Mouse (Mus musculus): ENCODE data around the gene Kidins220. TPM values are rescaled to one million over a fixed set of nuclear protein-coding genes. Genes with fewer than 3 reads are reported as not detected.

Gene Kidins220
- total RNA-seq, 2 experiments from 2014 or later: 347 to 351 TPM

DNA sequence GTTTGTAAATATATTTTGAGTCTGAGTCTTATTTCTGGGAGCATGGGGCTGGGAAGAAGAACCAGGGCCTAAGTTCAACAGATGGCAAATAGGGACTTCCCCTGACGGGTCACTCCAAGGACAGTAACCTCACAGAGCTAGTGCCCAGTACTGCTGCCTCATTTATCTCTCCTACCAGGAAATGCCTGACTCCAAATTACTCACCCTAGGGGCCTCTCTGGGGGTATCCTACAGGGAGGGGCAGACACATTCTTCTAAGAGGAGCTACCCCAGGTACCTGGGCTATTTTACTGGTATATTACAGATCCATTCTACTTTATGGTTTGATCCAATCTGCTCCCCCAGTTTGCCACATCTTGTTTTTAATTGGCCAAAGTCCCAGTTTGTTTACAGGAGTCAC, 114.7 kb downstream of the Kidins220 start:
- no peak for DNase-seq (ENCODE audit: low spot score in 2 of 2)

DNA sequence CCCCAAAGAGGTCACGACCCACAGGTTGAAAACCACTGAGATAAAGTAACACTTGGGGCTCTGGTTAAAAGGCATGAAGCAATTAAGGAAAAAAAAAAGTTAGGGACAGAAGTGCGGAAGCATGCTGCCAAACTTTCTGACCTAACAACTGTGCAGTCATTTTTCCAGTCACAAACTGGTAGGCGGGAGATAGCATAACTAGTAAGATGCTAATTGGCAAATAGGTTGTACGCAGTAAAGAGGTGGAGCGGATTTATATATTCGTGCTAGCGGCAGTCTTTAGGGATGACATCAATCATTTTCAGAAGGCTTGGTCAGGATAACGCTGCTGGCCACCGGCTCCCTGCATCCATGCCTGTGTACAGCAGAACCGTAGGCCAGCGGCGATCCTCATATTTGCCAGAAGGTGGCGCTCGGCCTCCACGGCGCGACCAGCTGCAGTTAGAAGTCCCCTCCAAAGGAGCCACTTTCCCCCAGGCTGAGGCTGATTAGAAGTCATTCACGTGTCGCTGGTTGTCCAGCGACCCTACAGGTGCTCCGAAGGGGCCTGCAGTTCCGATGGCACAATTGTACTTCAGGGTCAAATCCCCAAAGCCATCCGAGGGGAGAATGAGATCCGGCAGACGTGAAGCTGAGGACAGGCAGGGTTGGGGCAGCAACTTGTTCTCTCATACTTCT, 117.4 kb downstream of the Kidins220 start:
- peak; percentile 76 to 94 for DNase-seq (ENCODE audit: low spot score in 2 of 2)

DNA sequence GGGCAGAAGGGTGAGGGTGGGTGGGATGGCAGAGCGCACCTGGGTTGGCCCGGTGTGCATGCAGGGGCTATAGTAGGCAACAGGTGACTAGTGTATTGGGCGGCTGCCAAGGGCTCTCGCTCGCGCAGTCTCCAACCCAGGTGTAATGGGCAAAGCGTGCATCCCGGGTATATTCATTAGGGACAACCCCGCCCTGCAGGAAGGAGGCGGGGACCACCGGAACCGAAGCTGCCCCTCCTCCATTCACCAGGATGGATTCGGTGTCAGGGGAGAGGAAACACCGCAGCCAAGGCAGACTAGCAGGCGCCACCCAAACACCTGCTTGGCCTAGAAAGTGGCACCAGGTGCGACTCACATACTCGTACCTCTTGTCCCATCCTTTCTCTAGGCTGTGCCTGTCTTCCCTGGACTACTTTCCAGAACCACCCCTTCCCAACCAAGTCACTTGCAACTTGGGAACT, 118.1 kb downstream of the Kidins220 start:
- DNase-seq (ENCODE audit: low spot score in 2 of 2): peak in 1 of 2 experiments; percentile 23

GRCm38 (mm10) chr12:25093241-25093774, 118.6 kb downstream of the Kidins220 start:
- DNase-seq (ENCODE audit: low spot score in 2 of 2): no peak

DNA sequence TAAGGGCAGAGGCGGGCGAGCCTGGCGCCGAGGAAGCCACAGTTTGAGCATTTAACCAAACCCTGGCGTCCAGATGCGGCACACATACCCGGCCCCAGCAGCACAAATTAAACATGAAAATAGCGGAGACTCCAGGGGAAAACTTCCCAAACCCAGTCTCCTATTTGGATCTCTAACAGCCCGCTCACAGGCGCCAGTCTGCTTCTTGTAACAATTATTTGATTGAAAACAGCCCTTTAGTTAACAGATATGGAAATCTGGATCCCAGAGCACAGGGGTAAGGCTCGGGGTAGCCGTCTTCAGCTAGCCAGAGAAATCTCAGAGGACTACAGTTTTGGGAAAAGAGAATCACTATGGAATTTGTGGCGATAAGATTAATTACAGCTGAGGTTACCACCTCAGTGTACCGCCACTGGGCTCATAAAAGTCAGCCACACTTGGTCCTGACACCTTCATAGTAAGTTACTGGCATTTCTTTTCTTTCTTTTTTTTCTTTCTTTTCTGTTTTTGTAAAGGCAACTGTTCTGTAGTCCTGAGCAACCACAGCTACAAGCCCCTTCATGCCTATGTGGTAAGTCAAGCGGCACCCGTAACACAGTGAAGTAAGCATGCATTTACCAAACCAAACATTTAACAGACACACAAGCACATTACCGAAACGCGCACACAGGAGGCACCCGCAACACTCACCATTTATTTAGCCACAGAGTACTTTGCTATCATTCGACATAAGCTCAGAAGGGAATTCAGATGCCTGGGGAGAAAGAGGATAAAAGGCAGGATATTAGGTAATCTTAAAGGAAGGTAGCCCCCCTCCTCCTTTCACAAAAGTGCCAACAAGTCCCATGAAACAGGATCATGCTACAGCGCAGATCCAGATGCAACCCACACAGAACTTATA, 120.1 kb downstream of the Kidins220 start:
- peak in 1 of 2 experiments; percentile 50 for DNase-seq (ENCODE audit: low spot score in 2 of 2)

GRCm38 (mm10) chr12:25095538-25095937, 120.8 kb downstream of the Kidins220 start:
- DNase-seq (ENCODE audit: low spot score in 2 of 2): no peak

GRCm38 (mm10) chr12:25095974-25096639, 121.4 kb downstream of the Kidins220 start:
- DNase-seq (ENCODE audit: low spot score in 2 of 2): peak; percentile 97 to 99

DNA sequence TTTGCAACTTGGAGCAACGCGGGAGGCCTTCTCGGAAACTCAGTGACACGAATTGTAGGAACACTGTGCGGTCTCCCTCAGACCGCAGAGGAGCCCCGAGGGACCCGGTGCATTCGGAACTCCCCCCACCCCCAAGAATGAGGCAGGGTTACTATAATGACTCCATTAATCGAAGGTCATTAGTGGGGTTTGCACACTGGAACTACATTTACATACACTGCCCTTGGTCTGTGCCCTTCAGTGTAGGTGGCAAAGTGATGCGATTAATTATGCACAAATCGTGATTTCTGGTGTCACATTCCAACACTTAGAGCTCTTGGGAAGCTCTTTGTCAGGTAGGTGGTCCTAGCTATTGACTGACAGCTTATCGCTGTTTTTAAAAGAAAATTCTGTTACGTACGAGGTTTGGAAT, 121.9 kb downstream of the Kidins220 start:
- no peak for DNase-seq (ENCODE audit: low spot score in 2 of 2)

DNA sequence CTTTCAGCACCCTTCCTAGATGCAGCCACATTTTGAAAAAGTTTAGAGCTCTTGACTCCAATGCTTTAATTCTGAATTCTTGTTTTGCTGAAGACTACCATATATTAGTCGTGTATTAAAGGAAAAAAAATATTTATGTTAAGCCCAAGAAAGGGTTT, 122.2 kb downstream of the Kidins220 start, which contains the start of gene Id2:
Gene Id2 (minus strand): TSS at position 89 of the 158 bp plus-strand sequence.
- DNase-seq (ENCODE audit: low spot score in 2 of 2): no peak

DNA sequence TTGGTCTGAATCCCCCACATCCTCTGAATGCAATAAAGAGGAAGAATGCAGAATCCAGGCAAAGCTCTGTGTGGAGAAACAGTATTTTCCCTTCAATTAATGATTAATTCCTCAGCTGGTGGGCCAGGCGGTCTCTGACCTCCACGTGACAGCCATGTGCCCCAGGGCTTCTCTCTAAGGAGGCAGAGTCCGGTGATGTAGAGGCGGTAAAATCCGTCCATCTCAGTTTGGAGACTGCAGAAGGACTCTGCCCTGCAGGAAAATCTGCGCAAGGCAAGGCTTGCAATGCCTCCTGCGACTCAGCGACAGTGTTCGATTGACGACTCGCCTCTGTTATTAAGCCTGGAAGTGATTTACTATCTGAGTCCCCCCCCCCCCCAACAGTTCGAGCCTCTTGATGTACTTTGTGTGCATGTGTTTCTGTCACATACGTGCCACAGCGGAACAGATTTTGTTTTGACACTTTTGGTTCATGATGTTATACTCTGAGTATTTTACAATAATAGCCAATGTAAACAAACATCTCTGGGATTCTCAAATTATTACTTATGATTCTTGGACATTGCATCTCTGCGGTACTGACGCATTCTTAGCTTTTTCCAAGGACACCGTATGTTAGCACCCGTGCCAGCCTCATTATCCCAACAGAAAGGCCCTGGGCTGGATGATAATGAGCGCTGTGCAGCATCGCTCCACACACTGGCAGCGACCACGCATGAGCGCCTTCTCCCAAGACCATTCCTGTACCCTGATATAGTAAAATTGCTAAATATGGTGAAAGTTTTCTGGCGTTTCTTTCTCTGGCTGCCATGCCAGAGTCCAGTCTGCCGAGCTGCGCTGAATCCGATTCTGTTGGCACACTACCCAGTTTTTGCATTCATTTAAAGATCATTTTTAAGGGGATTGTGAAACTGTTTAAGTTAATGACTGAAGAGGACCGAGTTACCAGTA, 122.8 kb downstream of the Kidins220 start:
- DNase-seq (ENCODE audit: low spot score in 2 of 2): peak in 1 of 2 experiments; percentile 60

- no peak for DNase-seq (ENCODE audit: low spot score in 2 of 2)
Observed at GRCm38 (mm10) chr12:25098161-25098550, 123.4 kb downstream of the Kidins220 start.

- DNase-seq (ENCODE audit: low spot score in 2 of 2): peak; percentile 90 to 92
Observed at GRCm38 (mm10) chr12:25098561-25099312, 124.0 kb downstream of the Kidins220 start.

DNA sequence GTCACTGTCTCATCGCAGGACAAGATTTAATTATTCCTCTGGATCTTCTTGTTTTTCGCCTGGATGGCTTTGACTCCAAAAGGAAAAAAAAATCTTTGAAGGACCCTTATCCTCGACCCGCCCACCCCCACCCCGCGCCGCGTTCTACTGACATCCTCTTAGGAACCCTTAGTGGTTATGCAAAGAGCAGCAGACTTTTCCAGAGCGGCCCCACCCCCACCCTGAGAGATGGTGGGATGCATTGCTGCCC, 124.5 kb downstream of the Kidins220 start:
- DNase-seq (ENCODE audit: low spot score in 2 of 2): peak in 1 of 2 experiments; percentile 35

DNA sequence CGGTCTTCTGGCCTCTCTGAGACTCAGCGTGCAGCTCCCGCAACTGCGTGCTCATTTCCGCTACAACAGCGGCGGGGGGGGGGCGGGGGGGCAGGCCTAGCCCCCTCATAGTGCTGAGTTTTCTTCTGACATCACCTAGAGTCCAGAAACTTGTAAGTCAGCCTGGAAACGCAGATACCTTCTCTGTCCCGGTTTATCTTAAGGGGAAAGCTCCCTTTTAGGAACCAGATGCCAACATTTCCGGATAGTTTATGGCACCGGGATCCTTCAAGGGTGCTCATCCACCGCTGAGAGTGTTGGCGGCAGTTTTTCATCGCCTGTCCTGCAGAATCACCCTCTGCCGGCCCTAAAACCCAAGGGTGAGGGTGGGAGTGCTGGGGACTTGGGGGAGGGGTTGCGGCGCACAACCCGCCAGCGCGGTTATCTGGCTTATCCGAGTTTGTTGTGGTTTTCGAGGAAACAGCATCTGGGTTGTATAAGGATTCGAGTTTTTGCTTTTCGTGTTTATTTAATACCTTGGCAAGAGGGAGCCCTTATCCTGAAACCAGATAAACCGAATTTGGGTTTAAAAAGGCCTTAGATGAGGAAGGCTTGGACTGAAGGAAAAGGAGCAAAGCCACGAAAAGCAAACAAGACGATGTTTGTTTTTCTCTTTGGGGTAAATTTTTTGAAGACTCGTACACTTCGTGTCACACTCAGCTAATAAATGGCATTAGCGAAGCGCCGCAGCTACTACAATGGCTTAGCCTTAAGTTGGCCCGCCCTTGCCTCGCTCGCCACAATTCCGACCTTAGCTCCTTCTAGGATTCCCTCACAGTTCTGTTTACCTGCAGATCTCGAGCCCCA, 125.1 kb downstream of the Kidins220 start:
- DNase-seq (ENCODE audit: low spot score in 2 of 2): no peak

GRCm38 (mm10) chr12:25100411-25101217, 125.9 kb downstream of the Kidins220 start:
- DNase-seq (ENCODE audit: low spot score in 2 of 2): peak; percentile 46 to 58

- DNase-seq (ENCODE audit: low spot score in 2 of 2): no peak
Observed at GRCm38 (mm10) chr12:25101389-25101788, 126.7 kb downstream of the Kidins220 start.

DNA sequence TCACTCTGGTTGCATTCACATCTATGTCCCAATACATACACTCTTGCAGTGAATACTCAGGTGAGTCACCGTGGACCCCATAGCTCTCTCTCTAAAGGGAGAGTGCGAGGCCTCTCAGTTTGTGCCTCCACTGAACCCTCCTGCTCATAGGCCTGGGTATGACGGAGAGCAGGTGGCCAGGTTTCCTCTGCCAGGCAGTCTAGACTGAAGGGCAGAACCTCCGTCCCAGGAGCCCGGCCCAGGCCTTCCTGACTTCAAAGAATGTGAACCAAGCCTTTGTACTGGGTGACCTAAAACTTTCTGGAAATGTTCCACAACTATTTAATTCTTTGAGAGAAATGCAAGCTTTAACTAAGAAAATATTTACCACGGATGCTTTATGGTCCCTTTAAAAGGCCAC, 129.2 kb downstream of the Kidins220 start:
- no peak for DNase-seq (ENCODE audit: low spot score in 2 of 2)

DNA sequence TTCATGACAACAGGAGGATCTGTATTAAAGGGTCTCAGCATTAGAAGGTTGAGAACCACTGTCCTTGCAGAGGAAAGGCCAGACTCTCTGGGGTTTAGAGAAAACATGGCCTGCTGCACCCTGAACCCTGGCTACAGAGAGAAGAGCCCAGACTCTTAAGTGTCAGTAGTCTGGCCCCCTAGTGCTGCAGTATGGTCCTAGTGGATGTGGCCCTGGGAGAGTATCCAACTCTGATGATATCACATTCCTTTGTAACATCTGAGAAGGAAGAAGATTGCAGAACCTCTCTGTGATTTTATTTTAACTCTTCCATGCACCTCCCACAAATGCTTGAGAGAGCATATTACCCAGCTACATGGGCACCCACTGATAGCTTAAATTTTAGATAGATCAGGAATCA, 129.8 kb downstream of the Kidins220 start:
- DNase-seq (ENCODE audit: low spot score in 2 of 2): no peak

Data from layer of hippocampus, adult 18-20 months (tissue).